Mouse (Mus musculus) heart, embryonic 13.5 days (tissue): ENCODE measurements around the gene Ccnyl1. TPM values are rescaled to one million over a fixed set of nuclear protein-coding genes. Genes with fewer than 3 reads are reported as not detected.

ENCODE experiments used
- ATAC-seq: fragments of 200-750 bp; cut with Nextera tagmentation; 2 replicates; pipeline ENCODE4 v1.8.0; 2017; ENCODE audit warnings: moderate TSS enrichment; ENCODE audit not compliant: insufficient number of reproducible peaks, low FRiP score, low TSS enrichment; ENCODE audit errors: extremely low read depth
- H3K27ac ChIP-seq: fragments of 300-500 bp; sonication (generic); replicated peaks from 2 replicates; pipeline ENCODE4 v1.5.1; 2015; ENCODE audit warnings: moderate library complexity, mild to moderate bottlenecking, inconsistent platforms
- H3K27me3 ChIP-seq: fragments of 300-500 bp; sonication (generic); replicated peaks from 2 replicates; pipeline ENCODE4 v1.6.1; 2015; ENCODE audit warnings: mild to moderate bottlenecking, inconsistent platforms
- H3K36me3 ChIP-seq: fragments of 300-500 bp; sonication (generic); 2 replicates; pipeline ENCODE4 v1.6.1; 2015; ENCODE audit warnings: mild to moderate bottlenecking, inconsistent platforms
- H3K4me1 ChIP-seq: fragments of 300-500 bp; sonication (generic); 2 replicates; pipeline ENCODE4 v1.6.1; 2015; ENCODE audit warnings: inconsistent platforms
- H3K4me2 ChIP-seq: fragments of 300-500 bp; sonication (generic); 2 replicates; pipeline ENCODE4 v1.6.1; 2015; ENCODE audit warnings: inconsistent platforms, mild to moderate bottlenecking, moderate library complexity
- H3K4me3 ChIP-seq: fragments of 300-500 bp; sonication (generic); 2 replicates; pipeline ENCODE4 v1.5.1; 2015; ENCODE audit warnings: moderate library complexity, mild to moderate bottlenecking, inconsistent platforms
- H3K9ac ChIP-seq: fragments of 300-500 bp; sonication (generic); 2 replicates; pipeline ENCODE4 v1.6.1; 2015; ENCODE audit warnings: inconsistent platforms, mild to moderate bottlenecking, moderate library complexity
- H3K9me3 ChIP-seq: fragments of 300-500 bp; sonication (generic); 2 replicates; pipeline ENCODE4 v1.6.1; 2016; ENCODE audit warnings: inconsistent platforms
- WGBS: fragments of 180-500 bp; shearing (Covaris S2); methylation state at CpG from one replicate; pipeline ENCODE4 v1.1.7; 2015; ENCODE audit warnings: mixed read lengths; 5-methylcytosine and 5-hydroxymethylcytosine counted together
- polyA plus RNA-seq: library from polyadenylated mRNA; unstranded; fragments of >200 nt; fragmentation: Nextera tagmentation; extraction: Ambion mirVana; gene quantifications from 2 replicates; pipeline ENCODE4 v1.2.1, GENCODE M21; 2015

Gene Ccnyl1
- polyA plus RNA-seq, 1 experiment from 2014 or later: 3.9 TPM

DNA sequence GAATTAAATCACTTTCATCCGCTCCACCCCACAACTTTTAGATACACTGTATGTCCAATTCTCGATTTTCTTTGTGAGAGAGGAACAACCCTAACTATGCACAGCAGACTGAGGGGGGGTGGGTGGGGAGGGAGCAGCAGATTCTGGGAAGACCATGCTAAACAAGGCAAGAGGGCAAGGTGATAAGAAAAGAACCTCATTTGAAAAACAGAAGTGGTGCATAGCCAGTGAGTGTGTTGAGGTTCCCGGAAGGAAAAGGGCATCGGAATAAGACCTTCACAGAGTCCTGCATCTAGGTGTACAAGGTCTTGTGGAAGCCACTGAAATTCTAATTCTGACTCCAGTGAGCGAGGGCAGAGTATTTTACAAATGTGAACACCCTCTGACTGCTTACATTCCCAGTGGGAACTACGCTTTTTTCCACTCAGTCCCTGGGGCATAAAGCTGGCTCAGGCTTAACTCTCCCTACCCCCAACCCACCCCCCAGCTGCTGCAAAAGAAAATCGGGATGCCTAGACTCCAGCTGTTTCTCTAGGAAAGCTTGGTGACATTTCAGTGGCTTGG, 42.5 kb downstream of the Ccnyl1 start:
- H3K9ac ChIP-seq: peak overlapping the region; percentile 61; the same call in 1 of the 2 replicates
- H3K4me3 ChIP-seq: 0 out of 2 replicates have a peak overlapping the region, but pooled peaks have one; percentile 3
- no peak overlapping the region for H3K27ac ChIP-seq
- WGBS: 57% methylated on average over 7 of the region's 7 CpGs
- peaks cover 6% of the 10 kb centered on the region; the same call in 1 of the 2 replicates for H3K36me3 ChIP-seq
- no peaks in the 10 kb centered on the region for H3K9me3 ChIP-seq
- H3K4me1 ChIP-seq: peaks cover 51% of the 10 kb centered on the region
- H3K4me2 ChIP-seq: peak overlapping the region; percentile 99
- no peak for ATAC-seq
- peaks cover 26% of the 10 kb centered on the region for H3K27me3 ChIP-seq

GRCm38 (mm10) chr1:64733453-64734245, 43.4 kb downstream of the Ccnyl1 start:
- H3K27me3 ChIP-seq: peaks cover 26% of the 10 kb centered on the region
- no peaks in the 10 kb centered on the region for H3K9me3 ChIP-seq
- H3K9ac ChIP-seq: 0 out of 2 replicates have a peak overlapping the region, but pooled peaks have one; percentile 4
- no peak for ATAC-seq
- H3K27ac ChIP-seq: no peak overlapping the region
- peak overlapping the region; percentile 99 for H3K4me2 ChIP-seq
- peak overlapping the region; percentile 83; the same call in 1 of the 2 replicates for H3K4me3 ChIP-seq
- H3K36me3 ChIP-seq: peaks cover 2% of the 10 kb centered on the region; the same call in 1 of the 2 replicates
- 50% methylated on average over 11 of the region's 11 CpGs for WGBS
- peaks cover 59% of the 10 kb centered on the region for H3K4me1 ChIP-seq

DNA sequence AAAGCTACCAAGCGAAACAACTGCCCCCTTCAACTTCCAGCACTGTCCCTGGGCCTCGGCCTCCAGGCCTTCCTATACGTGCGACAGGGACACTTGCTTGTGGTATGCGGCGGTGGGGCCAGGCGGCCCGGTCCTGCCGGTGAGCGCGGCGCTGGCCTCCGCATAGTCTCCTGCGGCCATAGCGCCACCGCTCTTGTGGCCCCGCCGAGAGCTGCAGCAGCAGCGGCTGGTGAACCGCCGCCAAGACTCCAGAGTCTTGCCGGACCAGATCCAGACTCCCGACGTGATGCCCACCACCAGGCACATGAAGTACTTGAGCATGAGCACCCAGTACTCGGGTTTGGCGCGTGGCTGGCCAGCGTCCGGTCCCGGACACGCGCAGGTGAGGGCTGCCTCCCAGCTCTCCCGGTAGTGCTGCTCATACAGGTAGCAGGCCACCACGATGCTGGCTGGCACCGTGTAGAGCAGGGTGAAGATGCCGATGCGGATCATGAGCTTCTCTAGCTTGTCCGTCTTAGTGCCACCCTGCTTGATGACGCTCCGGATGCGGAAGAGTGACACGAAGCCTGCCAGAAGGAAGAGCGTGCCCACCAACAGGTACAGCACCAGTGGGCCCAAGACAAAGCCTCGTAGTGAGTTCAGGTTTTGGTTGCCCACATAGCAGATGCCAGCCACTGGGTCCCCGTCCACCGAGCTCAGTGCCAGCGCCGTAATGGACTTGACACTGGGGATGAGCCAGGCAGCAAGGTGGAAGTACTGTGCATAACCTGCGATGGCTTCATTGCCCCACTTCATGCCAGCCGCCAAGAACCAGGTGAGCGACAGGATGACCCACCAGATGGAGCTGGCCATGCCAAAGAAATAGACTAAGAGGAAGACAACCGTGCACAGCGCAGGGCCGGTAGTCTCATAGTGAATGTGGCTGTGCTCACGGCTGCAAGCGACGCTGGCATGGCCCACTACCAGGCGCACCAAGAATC, 44.8 kb downstream of the Ccnyl1 start:
- Histone ChIP-seq H3K9ac (peak overlapping the region; percentile 91), H3K4me2 (peak overlapping the region; percentile 99), H3K4me3 (peak overlapping the region; percentile 83), H3K9me3 (no peaks in the 10 kb centered on the region), H3K36me3 (no peaks in the 10 kb centered on the region), H3K27ac (no peak overlapping the region), H3K4me1 (peaks cover 70% of the 10 kb centered on the region), H3K27me3 (peaks cover 26% of the 10 kb centered on the region)
- no peak for ATAC-seq
- WGBS: 36% methylated on average over 58 of the region's 58 CpGs

DNA sequence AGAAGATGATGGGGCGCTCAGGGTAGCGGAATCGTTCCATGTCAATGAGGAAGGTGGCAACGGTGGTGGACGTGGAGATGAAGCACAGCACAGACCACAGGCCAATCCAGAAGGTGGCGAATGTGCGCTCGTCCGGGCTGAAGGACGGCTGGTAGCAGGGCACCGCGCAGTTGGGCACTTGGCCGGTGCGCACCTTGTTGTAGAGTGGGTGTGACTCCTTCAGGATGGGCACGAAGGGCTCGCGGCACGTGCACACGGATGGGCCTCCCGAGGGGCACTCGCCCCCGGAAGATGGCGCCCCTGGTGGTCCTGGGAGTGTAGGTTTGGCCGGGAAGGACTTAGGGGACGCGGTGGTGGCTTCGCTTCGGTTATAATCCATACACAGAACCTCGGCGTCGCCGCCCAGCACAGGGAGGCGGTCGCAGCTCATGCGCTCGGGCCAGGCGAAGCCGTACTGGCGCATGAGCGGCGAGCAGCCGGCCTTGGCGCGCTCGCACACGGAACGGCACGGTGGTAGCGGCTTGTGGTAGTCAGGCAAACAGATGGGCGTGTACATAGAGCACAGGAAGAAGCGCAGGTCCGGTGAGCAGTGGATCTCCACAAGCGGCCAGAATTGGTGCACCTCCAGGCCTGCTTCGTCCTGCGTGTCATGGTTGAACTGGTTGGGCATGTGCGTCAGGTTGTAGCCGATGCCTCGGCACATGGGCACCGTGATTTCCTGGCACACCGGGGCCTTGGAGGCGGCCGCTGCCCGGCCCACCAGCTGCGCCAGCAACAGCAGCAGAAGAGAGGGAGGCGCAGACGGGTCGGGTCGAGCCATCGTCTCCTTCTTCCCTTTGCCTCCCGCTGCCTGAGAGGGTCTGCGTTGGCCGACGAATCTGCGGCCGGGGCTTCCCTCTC, 45.8 kb downstream of the Ccnyl1 start:
- no peak for ATAC-seq
- H3K9me3 ChIP-seq: no peaks in the 10 kb centered on the region
- H3K4me1 ChIP-seq: peaks cover 70% of the 10 kb centered on the region
- peak overlapping the region; percentile 83 for H3K4me3 ChIP-seq
- H3K36me3 ChIP-seq: no peaks in the 10 kb centered on the region
- peak overlapping the region; percentile 91 for H3K9ac ChIP-seq
- 6% methylated on average over 75 of the region's 75 CpGs for WGBS
- H3K27ac ChIP-seq: no peak overlapping the region
- peak overlapping the region; percentile 99 for H3K4me2 ChIP-seq
- H3K27me3 ChIP-seq: peaks cover 26% of the 10 kb centered on the region

DNA sequence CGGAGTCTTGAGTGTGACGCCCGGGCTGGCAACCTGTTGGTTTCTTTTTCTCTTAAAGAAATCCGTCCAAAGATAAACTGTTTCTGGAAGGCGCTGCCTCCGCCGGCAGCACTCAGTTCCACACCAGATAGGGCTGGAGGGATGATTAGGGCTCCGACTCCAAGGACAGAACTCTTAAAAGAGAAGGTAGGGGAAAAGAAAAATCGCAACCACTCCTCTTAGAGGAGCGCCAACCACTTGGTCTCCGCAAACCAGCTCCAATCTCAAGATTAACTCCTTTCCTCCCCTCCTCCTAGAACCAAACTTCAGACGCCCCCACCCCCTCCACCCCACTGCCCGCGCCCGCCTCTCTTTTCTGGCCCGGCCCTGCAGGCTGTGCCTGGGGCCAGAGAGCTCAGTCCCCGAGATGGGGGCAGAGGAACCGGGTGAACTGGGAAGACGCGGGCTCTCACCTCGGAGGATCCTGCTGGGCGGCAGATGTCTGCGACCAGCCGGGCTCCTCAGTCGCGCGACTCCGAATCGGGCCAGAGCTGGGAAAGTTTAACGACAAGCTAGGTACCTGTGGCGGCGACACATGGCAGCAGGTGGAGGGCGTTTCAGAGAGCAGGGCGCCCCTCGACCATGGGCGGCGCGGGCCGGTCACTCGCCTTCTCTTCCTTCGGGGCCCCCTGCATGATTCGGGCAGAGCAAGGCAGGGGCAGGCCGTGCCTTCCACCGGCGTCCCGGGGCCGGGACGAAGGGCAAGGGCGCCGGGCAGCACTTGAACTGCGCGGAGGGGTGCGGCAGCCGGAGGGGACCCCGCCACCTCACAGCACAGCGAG, 46.6 kb downstream of the Ccnyl1 start:
- Histone ChIP-seq H3K4me2 (peak overlapping the region; percentile 99), H3K4me1 (peaks cover 62% of the 10 kb centered on the region), H3K9ac (peak overlapping the region; percentile 91), H3K27ac (peak overlapping the region; percentile 84), H3K36me3 (no peaks in the 10 kb centered on the region), H3K4me3 (peak overlapping the region; percentile 83), H3K27me3 (peaks cover 26% of the 10 kb centered on the region), H3K9me3 (no peaks in the 10 kb centered on the region)
- ATAC-seq: no peak
- WGBS: under 1% methylated on average over 53 of the region's 56 CpGs

- Histone ChIP-seq H3K4me1 (peaks cover 55% of the 10 kb centered on the region), H3K9ac (peak within 1 kb of the TSS; percentile 91), H3K27ac (peak within 1 kb of the TSS; percentile 84), H3K4me2 (peak within 1 kb of the TSS; percentile 99), H3K36me3 (no peaks in the 10 kb centered on the region), H3K4me3 (peak within 1 kb of the TSS; percentile 83), H3K27me3 (peaks cover 26% of the 10 kb centered on the region), H3K9me3 (no peaks in the 10 kb centered on the region)
- WGBS: under 1% methylated on average over 44 of the region's 73 CpGs
- peak; percentile 93 for ATAC-seq
These were observed 47.4 kb downstream of the Ccnyl1 start, which contains the start of gene Fzd5 for GRCm38 (mm10) chr1:64737502-64738179. Gene Fzd5 (minus strand): TSS chr1:64737751.

DNA sequence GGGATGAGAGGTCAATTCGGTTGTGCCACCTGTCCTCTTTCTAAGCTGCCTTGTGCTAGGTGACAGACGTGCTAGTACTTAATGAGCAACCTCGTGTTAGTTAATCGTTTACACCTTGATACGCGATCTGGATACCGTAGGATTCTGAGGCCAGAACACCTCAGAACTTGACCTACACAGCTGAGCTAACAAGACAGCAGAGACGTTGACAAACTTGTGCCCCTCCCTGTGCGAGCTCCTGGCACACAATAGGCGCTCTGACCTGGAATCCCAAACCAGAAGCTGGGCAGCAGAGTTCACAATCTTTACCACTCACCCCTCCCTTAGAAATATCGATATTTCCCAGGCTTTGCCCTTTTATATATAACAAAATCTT, 47.9 kb downstream of the Ccnyl1 start:
- peaks cover 24% of the 10 kb centered on the region for H3K27me3 ChIP-seq
- no peaks in the 10 kb centered on the region for H3K9me3 ChIP-seq
- no peak for ATAC-seq
- H3K27ac ChIP-seq: peak overlapping the region; percentile 76
- under 1% methylated on average over 11 of the region's 11 CpGs for WGBS
- H3K9ac ChIP-seq: peak overlapping the region; percentile 81
- H3K36me3 ChIP-seq: no peaks in the 10 kb centered on the region
- H3K4me1 ChIP-seq: peaks cover 50% of the 10 kb centered on the region
- H3K4me3 ChIP-seq: peak overlapping the region; percentile 83
- peak overlapping the region; percentile 99 for H3K4me2 ChIP-seq

DNA sequence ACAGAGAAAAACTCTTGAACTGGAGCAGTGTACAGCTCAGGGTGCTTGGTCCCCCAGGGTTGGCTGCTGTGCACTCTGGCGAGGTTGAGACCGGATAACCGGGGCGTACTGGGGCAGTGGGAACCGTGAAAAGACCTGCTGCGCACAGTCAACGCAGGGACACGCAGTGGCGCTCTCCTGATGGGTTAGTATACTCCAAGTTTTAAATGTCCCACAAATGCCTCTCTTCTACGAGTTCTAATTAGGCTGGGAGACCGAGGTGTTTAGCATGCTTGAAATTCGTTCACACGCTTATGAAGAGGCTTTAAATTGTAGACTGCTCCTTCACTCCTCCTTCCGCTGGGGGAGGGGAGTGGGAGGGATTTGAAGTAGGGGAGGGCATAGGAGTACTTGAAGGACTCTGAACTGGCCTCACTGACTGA, 48.4 kb downstream of the Ccnyl1 start:
- Histone ChIP-seq H3K4me3 (peak overlapping the region; percentile 83), H3K4me1 (peaks cover 46% of the 10 kb centered on the region), H3K36me3 (no peaks in the 10 kb centered on the region), H3K9ac (peak overlapping the region; percentile 81), H3K27ac (peak overlapping the region; percentile 76), H3K27me3 (peaks cover 20% of the 10 kb centered on the region), H3K9me3 (no peaks in the 10 kb centered on the region), H3K4me2 (peak overlapping the region; percentile 99)
- WGBS: under 1% methylated on average over 14 of the region's 14 CpGs
- no peak for ATAC-seq

GRCm38 (mm10) chr1:64742741-64743408, 52.6 kb downstream of the Ccnyl1 start:
- Histone ChIP-seq H3K9ac (no peak overlapping the region), H3K4me1 (peaks cover 19% of the 10 kb centered on the region), H3K4me3 (no peak overlapping the region), H3K36me3 (no peaks in the 10 kb centered on the region), H3K4me2 (no peak overlapping the region), H3K27me3 (0 out of 2 replicates have a peak, but pooled peaks cover 3% of the 10 kb centered on the region), H3K27ac (no peak overlapping the region), H3K9me3 (no peaks in the 10 kb centered on the region)
- ATAC-seq: no peak
- WGBS: 64% methylated on average over 18 of the region's 18 CpGs
